Mouse (Mus musculus) megakaryocyte, embryonic 14.5 days (primary cell): ENCODE measurements around the gene Taf3.

ENCODE experiments used
- FLI1 ChIP-seq: IDR thresholded peaks from 2 replicates; pipeline ENCODE4 v1.6.1; 2012; ENCODE audit warnings: low read length, inconsistent platforms, mixed read lengths
- GATA1 ChIP-seq: IDR thresholded peaks from 3 replicates; pipeline ENCODE4 v1.6.1; 2012; ENCODE audit warnings: mixed read lengths, low read length, inconsistent platforms, borderline replicate concordance

- TF ChIP-seq GATA1 (no peak), FLI1 (no peak)
Observed at GRCm38 (mm10) chr2:9879092-9879491, 169.3 kb downstream of the Taf3 start.
